ENCODE assay signal across 9 mouse cellular contexts in genomic region chr1:74857677-74858076, GRCm38 (mm10). TPM values are rescaled to one million over a fixed set of nuclear protein-coding genes. Genes with fewer than 3 reads are reported as not detected.
DNase-seq lines count a peak whose midpoint lies in the region; ATAC-seq lines count a peak whose summit lies in the region.
"Had no signal": no experiment of that assay in that cellular context is flagged by ENCODE, and none has a peak within 500 bp of the region (broad histone marks: within the 10 kb centered on the region; RNA-seq: fewer than 3 reads in every experiment).

No protein-coding gene starts in this region.

- WGBS in liver, embryonic 11.5 days: 10% methylated on average over 4 of the region's 4 CpGs
- 6% methylated on average over 4 of the region's 4 CpGs for WGBS in forebrain, embryonic 10.5 days
- WGBS in limb, embryonic 10.5 days: 7% methylated on average over 4 of the region's 4 CpGs
- 12% methylated on average over 4 of the region's 4 CpGs for WGBS in stomach, embryonic 15.5 days

- ATAC-seq in liver, embryonic 11.5 days (replicated peaks; ENCODE audit: low FRiP score): no peak
- ATAC-seq in stomach, embryonic 15.5 days (ENCODE audit: insufficient read depth, low FRiP score, low read depth): no peak

- H3K4me2 ChIP-seq in liver, embryonic 11.5 days: peak overlapping the region; percentile 46
- peak overlapping the region; percentile 62 for H3K4me2 ChIP-seq in stomach, embryonic 15.5 days

- H3K36me3 ChIP-seq in liver, embryonic 11.5 days (ENCODE audit: control insufficient read depth, insufficient read depth, low read length): no peaks in the 10 kb centered on the region
- no peaks in the 10 kb centered on the region for H3K36me3 ChIP-seq in forebrain, embryonic 10.5 days (replicated peaks)
- no peaks in the 10 kb centered on the region for H3K36me3 ChIP-seq in limb, embryonic 10.5 days
- no peaks in the 10 kb centered on the region for H3K36me3 ChIP-seq in stomach, embryonic 15.5 days

- H3K4me3 ChIP-seq in liver, embryonic 11.5 days (ENCODE audit: low read depth, low read length): peak overlapping the region; percentile 18; the same call in 1 of the 2 replicates
- H3K4me3 ChIP-seq in forebrain, embryonic 10.5 days: peak overlapping the region; percentile 76
- peak overlapping the region; percentile 38 for H3K4me3 ChIP-seq in limb, embryonic 10.5 days
- peak overlapping the region; percentile 33 for H3K4me3 ChIP-seq in stomach, embryonic 15.5 days (replicated peaks)

- no peak overlapping the region for H3K27ac ChIP-seq in liver, embryonic 11.5 days (ENCODE audit: low read depth, low read length)
- H3K27ac ChIP-seq in forebrain, embryonic 10.5 days: no peak overlapping the region
- no peak overlapping the region for H3K27ac ChIP-seq in limb, embryonic 10.5 days
- H3K27ac ChIP-seq in stomach, embryonic 15.5 days: no peak overlapping the region

- peaks cover 77% of the 10 kb centered on the region for H3K27me3 ChIP-seq in liver, embryonic 11.5 days (replicated peaks; ENCODE audit: control insufficient read depth, insufficient read depth, low read length)
- H3K27me3 ChIP-seq in forebrain, embryonic 10.5 days (ENCODE audit: poor library complexity, severe bottlenecking): peaks cover 85% of the 10 kb centered on the region
- H3K27me3 ChIP-seq in limb, embryonic 10.5 days (ENCODE audit: low read depth, poor library complexity, severe bottlenecking): peaks cover 89% of the 10 kb centered on the region
- peaks cover 75% of the 10 kb centered on the region for H3K27me3 ChIP-seq in stomach, embryonic 15.5 days (replicated peaks)

- DNase-seq in liver, embryonic 11.5 days (ENCODE audit: low spot score): no peak
- no peak for DNase-seq in liver
- DNase-seq in forebrain, embryonic 10.5 days (ENCODE audit: extremely low spot score, low spot score): no peak
- no peak for DNase-seq in limb, embryonic 10.5 days (ENCODE audit: low spot score)
- no peak for DNase-seq in adrenal gland, adult 8-10 months
- DNase-seq in layer of hippocampus, postnatal 36 days: no peak

- H3K9ac ChIP-seq in liver, embryonic 11.5 days (ENCODE audit: low read depth, low read length): no peak overlapping the region
- H3K9ac ChIP-seq in stomach, embryonic 15.5 days: no peak overlapping the region

- H3K9me3 ChIP-seq in liver, embryonic 11.5 days (ENCODE audit: control insufficient read depth, low read length): no peaks in the 10 kb centered on the region
- no peaks in the 10 kb centered on the region for H3K9me3 ChIP-seq in forebrain, embryonic 10.5 days
- no peaks in the 10 kb centered on the region for H3K9me3 ChIP-seq in limb, embryonic 10.5 days (replicated peaks)
- no peaks in the 10 kb centered on the region for H3K9me3 ChIP-seq in stomach, embryonic 15.5 days

- H3K4me1 ChIP-seq in liver, embryonic 11.5 days (replicated peaks; ENCODE audit: control insufficient read depth, insufficient read depth, low read length): peaks cover 9% of the 10 kb centered on the region
- H3K4me1 ChIP-seq in forebrain, embryonic 10.5 days: peaks cover 63% of the 10 kb centered on the region
- peaks cover 34% of the 10 kb centered on the region for H3K4me1 ChIP-seq in limb, embryonic 10.5 days
- H3K4me1 ChIP-seq in stomach, embryonic 15.5 days: peaks cover 26% of the 10 kb centered on the region

RNA-seq across cellular contexts. Expression of gene Cdk5r2, which starts 2.9 kb away (rescaled TPM):
- polyA plus RNA-seq in liver, embryonic 11.5 days (2014; fragmentation: Nextera tagmentation; extraction: Ambion mirVana): 0.35 and 0.36 TPM in 2 replicates
- 0.22 and 0.25 TPM in 2 replicates for polyA plus RNA-seq in forebrain, embryonic 10.5 days (2016; fragmentation: Nextera tagmentation; extraction: Ambion mirVana)
- not detected in 2 replicates for polyA plus RNA-seq in limb, embryonic 10.5 days (2016; fragmentation: Nextera tagmentation; extraction: Ambion mirVana)
- 0.18 TPM in 2 replicates for polyA plus RNA-seq in stomach, embryonic 15.5 days (2015; fragmentation: Nextera tagmentation; extraction: Ambion mirVana)
- total RNA-seq in adrenal gland, adult 8-10 months (2022): 1 to 10 TPM; 4.2 to 6.2 (median 6.0) TPM
- total RNA-seq in layer of hippocampus, postnatal 36 days (2021): 100 to 1,000 TPM; 194 to 207 TPM
- total RNA-seq: common myeloid progenitor, adult 5-6 weeks had no signal

RNA-seq across cellular contexts. Expression of gene Fev, which starts 27.5 kb away (rescaled TPM):
- 0.23 and 0.31 TPM in 2 replicates for polyA plus RNA-seq in liver, embryonic 11.5 days (2014; fragmentation: Nextera tagmentation; extraction: Ambion mirVana)
- polyA plus RNA-seq in forebrain, embryonic 10.5 days (2016; fragmentation: Nextera tagmentation; extraction: Ambion mirVana): not detected in 2 replicates
- not detected in 2 replicates for polyA plus RNA-seq in limb, embryonic 10.5 days (2016; fragmentation: Nextera tagmentation; extraction: Ambion mirVana)
- polyA plus RNA-seq in stomach, embryonic 15.5 days (2015; fragmentation: Nextera tagmentation; extraction: Ambion mirVana): 1.6 TPM in 2 replicates
- total RNA-seq in adrenal gland, adult 8-10 months (2022): 1 to 10 TPM in 3 of 4 experiments, under 1 TPM in 1; 0.93 to 6.3 (median 2.8) TPM
- total RNA-seq in layer of hippocampus, postnatal 36 days (2021): not detected
- total RNA-seq: common myeloid progenitor, adult 5-6 weeks; layer of hippocampus, adult 8-10 months had no signal

RNA-seq across cellular contexts. Expression of gene Cryba2, which starts 35.3 kb away (rescaled TPM):
- polyA plus RNA-seq in liver, embryonic 11.5 days (2014; fragmentation: Nextera tagmentation; extraction: Ambion mirVana): not detected in 2 replicates
- not detected in 2 replicates for polyA plus RNA-seq in forebrain, embryonic 10.5 days (2016; fragmentation: Nextera tagmentation; extraction: Ambion mirVana)
- polyA plus RNA-seq in limb, embryonic 10.5 days (2016; fragmentation: Nextera tagmentation; extraction: Ambion mirVana): not detected in 2 replicates
- polyA plus RNA-seq in stomach, embryonic 15.5 days (2015; fragmentation: Nextera tagmentation; extraction: Ambion mirVana): 2.2 and 3.9 TPM in 2 replicates
- total RNA-seq in adrenal gland, adult 8-10 months (2022): 1 to 10 TPM in 3 of 4 experiments, under 1 TPM in 1; 0.56 to 2.1 (median 1.4) TPM
- not detected for total RNA-seq in layer of hippocampus, postnatal 36 days (2021)
- total RNA-seq: common myeloid progenitor, adult 5-6 weeks had no signal

Comparison
In these comparisons a context has a peak if more than half of its experiments do, and no peak if none do; other contexts are left out.
1. H3K4me3 ChIP-seq: peak in every context shown above with its lines; median percentile 76 in forebrain, embryonic 10.5 days; 38 in limb, embryonic 10.5 days; 33 in stomach, embryonic 15.5 days; 18 in liver, embryonic 11.5 days.